Comparison of ENCODE assay signal across 15 mouse cellular contexts in genomic region chr14:103949950-103950349, GRCm38 (mm10).
DNase-seq lines count a peak whose midpoint lies in the region; ATAC-seq lines count a peak whose summit lies in the region.
"Had no signal": no experiment of that assay in that cellular context is flagged by ENCODE, and none has a peak within 500 bp of the region (broad histone marks: within the 10 kb centered on the region; RNA-seq: fewer than 3 reads in every experiment).

No protein-coding gene starts in this region.

- H3K4me1 ChIP-seq in heart, embryonic 16.5 days (ENCODE audit: control insufficient read depth, insufficient read depth, low read length) = no peaks in the 10 kb centered on the region
- H3K4me1 ChIP-seq in lung, embryonic 15.5 days = no peaks in the 10 kb centered on the region

- H3K9me3 ChIP-seq in heart, embryonic 16.5 days (replicated peaks; ENCODE audit: control insufficient read depth, low read length) = no peaks in the 10 kb centered on the region
- no peaks in the 10 kb centered on the region for H3K9me3 ChIP-seq in lung, embryonic 15.5 days

- H3K9ac ChIP-seq in heart, embryonic 16.5 days (ENCODE audit: low read length) = no peak overlapping the region
- no peak overlapping the region for H3K9ac ChIP-seq in lung, embryonic 15.5 days
- H3K9ac ChIP-seq: liver, embryonic 14.5 days had no signal

- no peaks in the 10 kb centered on the region for H3K27me3 ChIP-seq in heart, embryonic 16.5 days (ENCODE audit: control insufficient read depth, insufficient read depth, low read length)
- H3K27me3 ChIP-seq in lung, embryonic 15.5 days = no peaks in the 10 kb centered on the region
- H3K27me3 ChIP-seq in splenic B cell, adult 2 months (ENCODE audit: control insufficient read depth, insufficient read depth, low read length, poor library complexity, severe bottlenecking) = no peaks in the 10 kb centered on the region

- ATAC-seq in heart, embryonic 16.5 days (replicated peaks; ENCODE audit: extremely low read depth, insufficient read depth, low FRiP score) = no peak
- ATAC-seq in lung, embryonic 15.5 days (ENCODE audit: borderline replicate concordance, extremely low read depth, low FRiP score, low TSS enrichment) = peak; percentile 35; the same call in 1 of the 2 replicates
- ATAC-seq in megakaryocyte, adult 5-6 weeks (ENCODE audit: poor library complexity, severe bottlenecking) = no peak
- ATAC-seq: CD4-positive, CD25-positive, alpha-beta regulatory T cell, adult 4 months; forebrain, embryonic 16.5 days; hindbrain, embryonic 16.5 days had no signal

- no peaks in the 10 kb centered on the region for H3K36me3 ChIP-seq in heart, embryonic 16.5 days (ENCODE audit: control insufficient read depth, insufficient read depth)
- no peaks in the 10 kb centered on the region for H3K36me3 ChIP-seq in lung, embryonic 15.5 days
- no peaks in the 10 kb centered on the region for H3K36me3 ChIP-seq in splenic B cell, adult 2 months (ENCODE audit: control insufficient read depth, insufficient read depth, low read length, poor library complexity, severe bottlenecking)

- no peak for DNase-seq in heart, postnatal 25 days (ENCODE audit: low spot score)
- DNase-seq in lung, postnatal 14 days = no peak
- peak; percentile 20 for DNase-seq in forelimb bud, embryonic 11.5 days (ENCODE audit: low read depth, low spot score)
- DNase-seq in splenic B cell, adult 2 months (ENCODE audit: low read depth, low spot score) = peak; percentile 1
- DNase-seq: cerebellum, adult 18-20 months; gastrocnemius, postnatal 36 days; kidney, adult 8-10 months had no signal

- no peak overlapping the region for H3K4me3 ChIP-seq in heart, embryonic 16.5 days (ENCODE audit: low read length)
- H3K4me3 ChIP-seq in lung, embryonic 15.5 days = no peak overlapping the region
- H3K4me3 ChIP-seq: erythroblast, embryonic 14.5 days had no signal

- peak overlapping the region; percentile 14; the same call in 1 of the 2 replicates for H3K27ac ChIP-seq in heart, embryonic 16.5 days (ENCODE audit: low read length)
- no peak overlapping the region for H3K27ac ChIP-seq in lung, embryonic 15.5 days
- H3K27ac ChIP-seq: liver, embryonic 14.5 days had no signal

- 57% methylated on average over 6 of the region's 6 CpGs for WGBS in heart, embryonic 16.5 days
- 53% methylated on average over 6 of the region's 6 CpGs for WGBS in lung, embryonic 15.5 days

- H3K4me2 ChIP-seq in heart, embryonic 16.5 days (ENCODE audit: low read depth, low read length) = no peak overlapping the region
- no peak overlapping the region for H3K4me2 ChIP-seq in lung, embryonic 15.5 days

- intact Hi-C loops in heart, postnatal 25 days (cut with DNase I) = loop anchor here (5.0 kb wide), 1 partner anchor 77 kb away; no protein-coding TSS in a partner anchor

Comparison
In these comparisons a context has a peak if more than half of its experiments do, and no peak if none do; other contexts are left out.
1. DNase-seq: peak in forelimb bud, embryonic 11.5 days (single experiment) and splenic B cell, adult 2 months (single experiment); none in heart, postnatal 25 days (single experiment) and lung, postnatal 14 days (single experiment).